ENCODE assay signal across 12 mouse cellular contexts in genomic region chr14:8367727-8368520, GRCm38 (mm10). TPM values are rescaled to one million over a fixed set of nuclear protein-coding genes. Genes with fewer than 3 reads are reported as not detected.
DNase-seq lines count a peak whose midpoint lies in the region; ATAC-seq and TF ChIP-seq lines count a peak whose summit lies in the region.
"Had no signal": no experiment of that assay in that cellular context is flagged by ENCODE, and none has a peak within 500 bp of the region (broad histone marks: within the 10 kb centered on the region; RNA-seq: fewer than 3 reads in every experiment).

No protein-coding gene starts in this region.

- H3K9ac ChIP-seq in forebrain, postnatal 0 days: no peak overlapping the region
- H3K9ac ChIP-seq in midbrain, embryonic 14.5 days (replicated peaks; ENCODE audit: low read length): no peak overlapping the region
- no peak overlapping the region for H3K9ac ChIP-seq in liver, postnatal 0 days (replicated peaks)
- H3K9ac ChIP-seq: liver, embryonic 14.5 days had no signal

- ATAC-seq in Patski: peak; percentile 62
- no peak for ATAC-seq in forebrain, postnatal 0 days
- ATAC-seq in midbrain, embryonic 14.5 days (ENCODE audit: low FRiP score, low TSS enrichment): no peak
- ATAC-seq in liver, postnatal 0 days: no peak
- ATAC-seq in CD4-positive, CD25-positive, alpha-beta regulatory T cell, adult 4 months: no peak

- H3K36me3 ChIP-seq in E14TG2a.4 (ENCODE audit: insufficient read depth, low read length): no peaks in the 10 kb centered on the region
- H3K36me3 ChIP-seq in forebrain, postnatal 0 days (ENCODE audit: insufficient read depth): no peaks in the 10 kb centered on the region
- H3K36me3 ChIP-seq in midbrain, embryonic 14.5 days (ENCODE audit: control insufficient read depth, insufficient read depth, low read length): no peaks in the 10 kb centered on the region
- no peaks in the 10 kb centered on the region for H3K36me3 ChIP-seq in liver, postnatal 0 days (replicated peaks; ENCODE audit: insufficient read depth, low read length)

- CTCF ChIA-PET in Patski (lab: Charles Lee): interaction anchor here (0.9 kb wide), 1 partner anchor 25 kb away, joined by 3 read pairs; no protein-coding TSS in a partner anchor

- TF ChIP-seq EP300 in liver, postnatal 0 days (IDR thresholded peaks at IDR 0.05; ENCODE audit: low read depth): no peak

- DNase-seq in Patski (ENCODE audit: low read depth, low spot score): no peak
- no peak for DNase-seq in forebrain, postnatal 0 days
- DNase-seq in midbrain, embryonic 14.5 days: peak; percentile 24
- no peak for DNase-seq in liver, postnatal 0 days
- DNase-seq in cerebellum, postnatal 25 days: no peak
- no peak for DNase-seq in spleen, adult 12 weeks (ENCODE audit: low spot score)
- DNase-seq: kidney, postnatal 4 days had no signal

- H3K4me1 ChIP-seq in E14TG2a.4 (replicated peaks; ENCODE audit: low read depth, low read length): peaks cover 29% of the 10 kb centered on the region
- no peaks in the 10 kb centered on the region for H3K4me1 ChIP-seq in forebrain, postnatal 0 days (ENCODE audit: insufficient read depth)
- H3K4me1 ChIP-seq in midbrain, embryonic 14.5 days (ENCODE audit: control insufficient read depth, insufficient read depth, low read length): peaks cover 11% of the 10 kb centered on the region; the same call in 1 of the 2 replicates
- H3K4me1 ChIP-seq in liver, postnatal 0 days (ENCODE audit: insufficient read depth): no peaks in the 10 kb centered on the region

- no peak overlapping the region for H3K4me2 ChIP-seq in forebrain, postnatal 0 days (ENCODE audit: low read depth)
- no peak overlapping the region for H3K4me2 ChIP-seq in midbrain, embryonic 14.5 days (ENCODE audit: low read length)
- H3K4me2 ChIP-seq in liver, postnatal 0 days (ENCODE audit: low read depth, low read length): no peak overlapping the region

- TF ChIP-seq CTCF in E14TG2a.4 (conservative IDR thresholded peaks at IDR 0.05; ENCODE audit: low read length): no peak
- TF ChIP-seq CTCF in Patski (IDR thresholded peaks at IDR 0.05): no peak
- TF ChIP-seq CTCF in forebrain, postnatal 0 days (IDR thresholded peaks at IDR 0.05; ENCODE audit: low read depth): no peak
- no peak for TF ChIP-seq CTCF in liver, postnatal 0 days (IDR thresholded peaks at IDR 0.05; ENCODE audit: low read depth)

- WGBS in forebrain, postnatal 0 days: 48% methylated on average over 4 of the region's 4 CpGs
- WGBS in midbrain, embryonic 14.5 days: 35% methylated on average over 4 of the region's 4 CpGs
- 68% methylated on average over 4 of the region's 4 CpGs for WGBS in liver, postnatal 0 days (ENCODE audit: insufficient replicate concordance)

- POLR2A ChIA-PET in Patski (lab: Charles Lee): no interaction called here

- peak overlapping the region; percentile 37; the same call in 1 of the 2 replicates for H3K4me3 ChIP-seq in E14TG2a.4 (replicated peaks; ENCODE audit: low read length)
- no peak overlapping the region for H3K4me3 ChIP-seq in forebrain, postnatal 0 days (ENCODE audit: low read depth, low read length)
- H3K4me3 ChIP-seq in midbrain, embryonic 14.5 days (replicated peaks; ENCODE audit: low read depth, low read length): no peak overlapping the region
- H3K4me3 ChIP-seq in liver, postnatal 0 days (ENCODE audit: low read depth, low read length): no peak overlapping the region

- H3K27ac ChIP-seq in forebrain, postnatal 0 days (ENCODE audit: low read depth, low read length): 0 out of 2 replicates have a peak overlapping the region, but pooled peaks have one; percentile 29
- H3K27ac ChIP-seq in midbrain, embryonic 14.5 days (replicated peaks; ENCODE audit: low read depth, low read length): no peak overlapping the region
- no peak overlapping the region for H3K27ac ChIP-seq in liver, postnatal 0 days (ENCODE audit: low read depth)
- H3K27ac ChIP-seq: liver, embryonic 14.5 days had no signal

- H3K9me3 ChIP-seq in E14TG2a.4 (ENCODE audit: low read length): no peaks in the 10 kb centered on the region
- no peaks in the 10 kb centered on the region for H3K9me3 ChIP-seq in forebrain, postnatal 0 days (ENCODE audit: low read length)
- H3K9me3 ChIP-seq in midbrain, embryonic 14.5 days (ENCODE audit: control insufficient read depth, low read length): no peaks in the 10 kb centered on the region
- no peaks in the 10 kb centered on the region for H3K9me3 ChIP-seq in liver, postnatal 0 days (ENCODE audit: low read length)

- in situ Hi-C loops in Patski (cut with MboI; ENCODE audit: low pct_unique_long_range_greater_than_20kb): no loop called here

- H3K27me3 ChIP-seq in E14TG2a.4 (ENCODE audit: insufficient read depth, low read length) (no peaks in the 10 kb centered on the region), Patski (no peaks in the 10 kb centered on the region)
- no peaks in the 10 kb centered on the region for H3K27me3 ChIP-seq in forebrain, postnatal 0 days (ENCODE audit: insufficient read depth, low read length)
- H3K27me3 ChIP-seq in midbrain, embryonic 14.5 days (ENCODE audit: control insufficient read depth, insufficient read depth, low read length): no peaks in the 10 kb centered on the region
- no peaks in the 10 kb centered on the region for H3K27me3 ChIP-seq in liver, postnatal 0 days (ENCODE audit: insufficient read depth, low read length)

RNA-seq across cellular contexts. Expression of gene Oit1, which starts 10.6 kb away (rescaled TPM):
- polyA plus RNA-seq in Patski (2021): 0.18 TPM
- total RNA-seq in forebrain, postnatal 0 days (2014; rRNA removed): 0.23 TPM in 1 of 2 replicates, not detected in the other
- polyA plus RNA-seq in forebrain, postnatal 0 days (2015; fragmentation: Nextera tagmentation; extraction: Ambion mirVana): 0.12 and 0.15 TPM in 2 replicates
- 0.18 TPM in 1 of 2 replicates, not detected in the other for polyA plus RNA-seq in midbrain, embryonic 14.5 days (2014; fragmentation: Nextera tagmentation; extraction: Ambion mirVana)
- not detected in 2 replicates for polyA plus RNA-seq in liver, postnatal 0 days (2015; fragmentation: Nextera tagmentation; extraction: Ambion mirVana)
- polyA plus RNA-seq in CD4-positive, CD25-positive, alpha-beta regulatory T cell, adult 4 months (2017; shearing (Covaris generic)): not detected
- total RNA-seq: hematopoietic stem cell, adult 5-6 weeks; left cerebral cortex, postnatal 10 days had no signal

RNA-seq across cellular contexts. Expression of gene Fam107a, which starts 50.1 kb away (rescaled TPM):
- 173 TPM for polyA plus RNA-seq in Patski (2021)
- total RNA-seq in forebrain, postnatal 0 days (2014; rRNA removed): 15.5 and 23.5 TPM in 2 replicates
- polyA plus RNA-seq in forebrain, postnatal 0 days (2015; fragmentation: Nextera tagmentation; extraction: Ambion mirVana): 2.0 and 2.8 TPM in 2 replicates
- 0.08 TPM in 2 replicates for polyA plus RNA-seq in midbrain, embryonic 14.5 days (2014; fragmentation: Nextera tagmentation; extraction: Ambion mirVana)
- polyA plus RNA-seq in liver, postnatal 0 days (2015; fragmentation: Nextera tagmentation; extraction: Ambion mirVana): not detected in 2 replicates
- not detected for polyA plus RNA-seq in CD4-positive, CD25-positive, alpha-beta regulatory T cell, adult 4 months (2017; shearing (Covaris generic))
- total RNA-seq: hematopoietic stem cell, adult 5-6 weeks had no signal

Comparison
In these comparisons a context has a peak if more than half of its experiments do, and no peak if none do; other contexts are left out.
1. RNA of gene Fam107a, which starts 50.1 kb away (polyA plus RNA-seq): 173 TPM in Patski (single experiment); 2.0 to 2.8 TPM in forebrain, postnatal 0 days, 0.08 TPM in midbrain, embryonic 14.5 days, not detected in liver, postnatal 0 days and not detected in CD4-positive, CD25-positive, alpha-beta regulatory T cell, adult 4 months; every median in the first group is over 10 times any median in the second.